Comparison of ENCODE assay signal across 16 mouse cellular contexts in the genomic region with DNA sequence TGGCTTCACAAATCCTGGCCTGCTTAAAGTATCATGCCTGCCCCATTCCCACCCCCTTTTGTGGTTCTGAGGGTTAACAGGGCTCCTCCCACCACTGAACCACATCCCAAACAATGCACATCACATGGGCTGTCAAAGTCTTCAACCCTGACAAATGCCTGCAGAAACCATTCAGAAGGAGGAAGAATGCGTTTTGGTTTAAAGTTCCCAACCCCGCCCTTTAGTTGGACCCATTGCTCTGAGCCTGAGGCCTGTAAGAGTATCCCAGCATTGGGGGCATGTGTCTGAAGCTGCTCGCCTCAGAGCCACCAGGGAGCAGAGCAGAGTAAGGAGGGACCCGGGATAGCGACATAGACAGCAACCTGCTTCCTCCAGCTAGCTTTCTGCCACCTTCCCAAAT. TPM values are rescaled to one million over a fixed set of nuclear protein-coding genes. Genes with fewer than 3 reads are reported as not detected.
DNase-seq lines count a peak whose midpoint lies in the region; ATAC-seq and TF ChIP-seq lines count a peak whose summit lies in the region.
"Had no signal": no experiment of that assay in that cellular context is flagged by ENCODE, and none has a peak within 500 bp of the region (broad histone marks: within the 10 kb centered on the region; RNA-seq: fewer than 3 reads in every experiment).

No protein-coding gene starts in this region.

- H3K36me3 ChIP-seq in hindbrain, embryonic 10.5 days, result peaks cover 15% of the 10 kb centered on the region
- no peaks in the 10 kb centered on the region for H3K36me3 ChIP-seq in hindbrain, embryonic 16.5 days (ENCODE audit: control insufficient read depth, insufficient read depth, low read length)
- peaks cover 24% of the 10 kb centered on the region for H3K36me3 ChIP-seq in E14TG2a.4 (ENCODE audit: insufficient read depth, low read length)
- H3K36me3 ChIP-seq in embryonic facial prominence, embryonic 14.5 days (ENCODE audit: control insufficient read depth, insufficient read depth, low read length), result no peaks in the 10 kb centered on the region
- H3K36me3 ChIP-seq: liver, embryonic 12.5 days had no signal

- no peaks in the 10 kb centered on the region for H3K27me3 ChIP-seq in hindbrain, embryonic 10.5 days (ENCODE audit: insufficient read depth, poor library complexity, severe bottlenecking)
- no peaks in the 10 kb centered on the region for H3K27me3 ChIP-seq in hindbrain, embryonic 16.5 days (replicated peaks; ENCODE audit: control insufficient read depth, insufficient read depth, low read length)
- no peaks in the 10 kb centered on the region for H3K27me3 ChIP-seq in E14TG2a.4 (ENCODE audit: insufficient read depth, low read length)
- no peaks in the 10 kb centered on the region for H3K27me3 ChIP-seq in embryonic facial prominence, embryonic 14.5 days (replicated peaks; ENCODE audit: control insufficient read depth, insufficient read depth, low read length)
- H3K27me3 ChIP-seq: liver, embryonic 12.5 days had no signal

- H3K27ac ChIP-seq in hindbrain, embryonic 10.5 days, result 0 out of 2 replicates have a peak overlapping the region, but pooled peaks have one; percentile 8
- no peak overlapping the region for H3K27ac ChIP-seq in hindbrain, embryonic 16.5 days (ENCODE audit: low read depth, low read length)
- H3K27ac ChIP-seq in embryonic facial prominence, embryonic 14.5 days (replicated peaks; ENCODE audit: low read depth, low read length), result no peak overlapping the region
- H3K27ac ChIP-seq: heart, embryonic 10.5 days; liver, embryonic 12.5 days had no signal

- H3K9me3 ChIP-seq in hindbrain, embryonic 10.5 days, result no peaks in the 10 kb centered on the region
- H3K9me3 ChIP-seq in hindbrain, embryonic 16.5 days (ENCODE audit: control insufficient read depth, low read length), result no peaks in the 10 kb centered on the region
- no peaks in the 10 kb centered on the region for H3K9me3 ChIP-seq in E14TG2a.4 (ENCODE audit: low read length)
- no peaks in the 10 kb centered on the region for H3K9me3 ChIP-seq in embryonic facial prominence, embryonic 14.5 days (ENCODE audit: control insufficient read depth, low read length)
- H3K9me3 ChIP-seq: heart, embryonic 10.5 days; liver, embryonic 12.5 days had no signal

- no peak for ATAC-seq in hindbrain, embryonic 16.5 days
- no peak for ATAC-seq in embryonic facial prominence, embryonic 14.5 days (ENCODE audit: low read depth)
- ATAC-seq: liver, embryonic 12.5 days had no signal

- no peak overlapping the region for H3K9ac ChIP-seq in hindbrain, embryonic 16.5 days (ENCODE audit: low read depth, low read length)
- H3K9ac ChIP-seq in embryonic facial prominence, embryonic 14.5 days (ENCODE audit: low read depth, low read length), result no peak overlapping the region
- H3K9ac ChIP-seq: liver, embryonic 12.5 days had no signal

- TF ChIP-seq CTCF in E14TG2a.4 (conservative IDR thresholded peaks at IDR 0.05; ENCODE audit: low read length), result 0 out of 2 replicates have a peak, but pooled peaks have one; percentile 9

- no peak overlapping the region for H3K4me2 ChIP-seq in hindbrain, embryonic 16.5 days (ENCODE audit: low read length)
- no peak overlapping the region for H3K4me2 ChIP-seq in embryonic facial prominence, embryonic 14.5 days (ENCODE audit: low read depth, low read length)
- H3K4me2 ChIP-seq: liver, embryonic 12.5 days had no signal

- H3K4me3 ChIP-seq in hindbrain, embryonic 10.5 days, result no peak overlapping the region
- no peak overlapping the region for H3K4me3 ChIP-seq in hindbrain, embryonic 16.5 days (ENCODE audit: low read length)
- no peak overlapping the region for H3K4me3 ChIP-seq in E14TG2a.4 (replicated peaks; ENCODE audit: low read length)
- no peak overlapping the region for H3K4me3 ChIP-seq in embryonic facial prominence, embryonic 14.5 days (ENCODE audit: low read depth, low read length)
- H3K4me3 ChIP-seq: heart, embryonic 10.5 days; liver, embryonic 12.5 days had no signal

- peak; percentile 31 for DNase-seq in hindbrain, embryonic 10.5 days (ENCODE audit: low spot score)
- DNase-seq in 3T3-L1 (ENCODE audit: low read depth, low spot score), result peak; percentile 70
- peak; percentile 24 for DNase-seq in embryonic facial prominence, embryonic 14.5 days (ENCODE audit: low spot score)
- no peak for DNase-seq in adrenal gland, postnatal 25 days
- DNase-seq in frontal cortex, postnatal 10 days (ENCODE audit: low spot score in 2 of 2), result no peak
- DNase-seq: cerebellum, postnatal 14 days; right cerebral cortex, postnatal 14 days had no signal

- 36% methylated on average over 5 of the region's 5 CpGs for WGBS in hindbrain, embryonic 10.5 days
- 31% methylated on average over 5 of the region's 5 CpGs for WGBS in hindbrain, embryonic 16.5 days
- WGBS in embryonic facial prominence, embryonic 14.5 days, result 36% methylated on average over 5 of the region's 5 CpGs

- peaks cover 16% of the 10 kb centered on the region for H3K4me1 ChIP-seq in hindbrain, embryonic 10.5 days (replicated peaks)
- peaks cover 3% of the 10 kb centered on the region for H3K4me1 ChIP-seq in hindbrain, embryonic 16.5 days (ENCODE audit: control insufficient read depth, insufficient read depth, low read depth, low read length)
- peaks cover 35% of the 10 kb centered on the region for H3K4me1 ChIP-seq in E14TG2a.4 (replicated peaks; ENCODE audit: low read depth, low read length)
- H3K4me1 ChIP-seq in embryonic facial prominence, embryonic 14.5 days (ENCODE audit: control insufficient read depth, insufficient read depth, low read length), result peaks cover 16% of the 10 kb centered on the region

RNA-seq across cellular contexts. Expression of a gene that starts 41.0 kb away (rescaled TPM):
- polyA plus RNA-seq in hindbrain, embryonic 10.5 days (2016; fragmentation: Nextera tagmentation; extraction: Ambion mirVana), result not detected in 2 replicates
- 0.06 TPM in 1 of 2 replicates, not detected in the other for polyA plus RNA-seq in hindbrain, embryonic 16.5 days (2015; fragmentation: Nextera tagmentation; extraction: Ambion mirVana)
- polyA plus RNA-seq in embryonic facial prominence, embryonic 14.5 days (2014; fragmentation: Nextera tagmentation; extraction: Ambion mirVana), result 0.41 and 0.84 TPM in 2 replicates
- not detected in 2 replicates for total RNA-seq in adrenal gland, postnatal 25 days (2021)
- total RNA-seq: layer of hippocampus, adult 8-10 months; left cerebral cortex, postnatal 36 days; monocyte, adult 5-6 weeks had no signal
- polyA plus RNA-seq: frontal cortex, adult 2 months; kidney, embryonic 14.5 days; liver, embryonic 12.5 days had no signal

Comparison
In these comparisons a context has a peak if more than half of its experiments do, and no peak if none do; other contexts are left out.
1. DNase-seq: peak in hindbrain, embryonic 10.5 days (single experiment), 3T3-L1 (single experiment) and embryonic facial prominence, embryonic 14.5 days (single experiment); none in adrenal gland, postnatal 25 days (single experiment) and frontal cortex, postnatal 10 days (0 of 2).